Mouse (Mus musculus) cerebellum, adult 8-10 months (tissue): ENCODE results near the gene Khnyn.

Source experiments
- DNase-seq: peaks from one replicate; pipeline ENCODE4 v3.0.0; 2022

Gene Khnyn

GRCm38 (mm10) chr14:55873714-55874683, 10.7 kb upstream of the Khnyn start:
- DNase-seq, result peak; percentile 94

GRCm38 (mm10) chr14:55877469-55878315, 7.1 kb upstream of the Khnyn start:
- peak; percentile 49 for DNase-seq

DNA sequence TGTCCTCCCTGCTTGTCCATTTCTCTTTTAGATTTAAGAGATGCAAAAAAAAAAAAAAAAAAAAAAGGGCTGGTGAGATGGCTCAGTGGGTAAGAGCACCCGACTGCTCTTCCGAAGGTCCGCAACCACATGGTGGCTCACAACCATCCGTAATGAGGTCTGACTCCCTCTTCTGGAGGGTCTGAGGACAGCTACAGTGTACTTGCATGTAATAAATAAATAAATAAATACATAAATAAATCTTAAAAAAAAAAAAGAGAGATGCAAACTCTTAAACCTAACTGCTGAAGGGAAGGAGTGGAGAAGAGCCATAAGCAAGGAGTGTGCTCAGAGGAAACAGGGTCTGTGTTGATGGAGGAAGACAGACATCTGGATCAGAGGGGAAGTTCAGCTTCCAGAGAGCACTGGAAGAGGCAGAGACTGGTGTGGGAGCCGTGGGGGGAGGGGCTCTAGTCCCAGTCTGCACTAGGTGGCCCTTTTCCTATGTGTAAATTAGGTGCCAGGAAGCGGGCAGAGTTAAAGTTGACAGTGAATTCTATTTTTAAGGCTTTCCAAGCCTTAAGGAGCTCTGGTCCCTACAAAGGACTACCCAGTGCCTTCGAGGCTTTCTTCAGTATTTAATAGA, 6.3 kb upstream of the Khnyn start:
- DNase-seq, result peak; percentile 19

DNA sequence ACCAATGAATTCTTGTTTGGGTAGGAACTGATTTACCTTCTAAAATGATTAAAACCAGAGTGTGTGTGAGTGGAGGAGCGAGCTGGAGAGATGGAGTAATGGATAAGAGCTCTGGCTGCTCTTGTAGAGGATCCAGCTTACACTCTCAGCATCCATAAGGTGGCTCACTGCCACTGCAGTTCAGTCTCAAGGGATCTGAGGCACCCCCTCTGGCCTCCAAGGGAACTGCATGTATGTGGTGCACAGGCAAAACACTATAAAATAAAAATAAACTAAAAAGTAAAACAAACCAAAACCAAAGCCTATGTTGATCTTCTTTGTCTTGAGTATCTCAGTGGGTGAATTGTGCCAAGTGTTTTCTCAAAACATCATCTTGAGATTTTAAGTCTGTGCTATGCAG, 5.1 kb upstream of the Khnyn start:
- peak; percentile 65 for DNase-seq

DNA sequence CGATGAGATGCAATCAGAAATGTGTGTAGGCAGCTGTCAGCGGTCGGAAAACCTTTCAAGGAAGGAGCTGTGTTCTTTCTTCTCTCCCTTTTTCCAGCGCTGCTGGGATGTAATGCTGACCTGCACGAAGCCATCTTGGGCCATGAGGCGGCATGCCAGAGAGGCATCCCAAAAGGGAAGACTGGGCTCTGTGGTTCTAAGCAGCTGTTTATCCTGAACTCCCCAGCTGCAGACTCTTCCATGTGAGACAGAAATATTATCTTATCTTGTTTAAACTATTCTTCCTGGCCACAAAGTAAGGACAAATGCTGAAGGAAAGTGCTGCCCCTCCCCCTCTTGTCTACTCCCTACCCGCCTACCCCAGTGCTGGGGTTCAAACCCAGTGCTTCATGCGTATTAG, 3.8 kb upstream of the Khnyn start:
- no peak for DNase-seq

- peak; percentile 95 for DNase-seq
Observed at GRCm38 (mm10) chr14:55882171-55882641, 2.5 kb upstream of the Khnyn start.

- peak; percentile 69 for DNase-seq
Observed at GRCm38 (mm10) chr14:55883149-55883661, 1.5 kb upstream of the Khnyn start.

DNA sequence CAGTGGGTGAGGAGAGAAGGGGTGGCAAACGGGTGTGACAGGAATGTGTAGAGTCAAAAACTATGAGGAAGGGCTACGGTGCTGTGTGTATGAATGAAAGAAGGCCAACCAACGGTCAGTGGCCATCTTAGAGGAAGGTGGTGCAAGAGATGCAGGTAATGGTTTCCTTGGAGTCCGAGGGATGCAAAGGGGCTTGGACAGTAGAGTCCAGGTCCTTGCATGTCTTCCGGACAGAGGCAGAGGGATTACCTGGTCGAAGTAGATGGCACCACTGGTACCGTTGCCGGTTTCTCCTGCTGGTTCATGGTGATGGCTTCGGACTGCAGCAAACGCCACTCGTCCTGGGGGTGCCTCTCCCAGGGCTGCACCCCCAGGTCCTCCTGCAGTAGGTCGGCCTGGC, 1.1 kb upstream of the Khnyn start:
- DNase-seq, result no peak

- peak; percentile 99 for DNase-seq
Observed at GRCm38 (mm10) chr14:55884166-55884565, 581 bp upstream of the Khnyn start, which contains the start of gene Cbln3. Gene Cbln3, minus strand, starts transcription at chr14:55884392.

DNA sequence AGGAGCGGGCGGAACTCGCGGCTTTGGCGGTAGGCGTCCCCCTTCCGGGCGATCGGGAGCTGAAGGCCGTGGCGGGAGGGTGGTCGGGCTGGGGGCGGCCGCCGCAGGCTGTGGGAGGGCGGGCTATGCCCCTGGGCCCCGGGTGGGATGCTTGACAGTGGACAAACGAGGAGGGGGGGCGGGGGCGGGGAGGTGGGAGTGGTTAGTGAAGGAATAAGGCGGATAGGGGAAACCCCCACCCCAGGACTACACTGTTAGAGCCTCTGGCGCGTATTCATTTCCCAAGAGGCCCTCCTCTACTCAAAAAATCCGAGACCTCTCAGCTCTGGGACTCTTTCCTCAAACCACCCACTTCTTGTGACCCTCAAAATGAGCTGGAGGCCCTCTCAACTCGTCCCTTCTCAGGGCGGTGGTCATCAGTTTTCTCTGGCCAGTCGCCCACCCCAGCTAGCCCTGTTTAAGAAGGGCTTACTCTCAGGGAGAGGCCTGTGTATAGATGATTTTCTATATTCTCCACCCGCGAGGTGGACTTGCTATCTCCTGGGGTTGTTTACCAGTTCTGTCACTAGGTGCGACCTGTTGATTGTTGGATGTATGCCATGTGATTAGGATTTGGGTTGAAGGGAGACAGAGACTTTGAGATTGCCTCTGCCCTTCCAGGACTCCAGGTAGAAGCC, 505 bp downstream of the Khnyn start:
- peak; percentile 77 for DNase-seq

- DNase-seq, result no peak
Observed at GRCm38 (mm10) chr14:55885791-55886271, 1.1 kb downstream of the Khnyn start.

DNA sequence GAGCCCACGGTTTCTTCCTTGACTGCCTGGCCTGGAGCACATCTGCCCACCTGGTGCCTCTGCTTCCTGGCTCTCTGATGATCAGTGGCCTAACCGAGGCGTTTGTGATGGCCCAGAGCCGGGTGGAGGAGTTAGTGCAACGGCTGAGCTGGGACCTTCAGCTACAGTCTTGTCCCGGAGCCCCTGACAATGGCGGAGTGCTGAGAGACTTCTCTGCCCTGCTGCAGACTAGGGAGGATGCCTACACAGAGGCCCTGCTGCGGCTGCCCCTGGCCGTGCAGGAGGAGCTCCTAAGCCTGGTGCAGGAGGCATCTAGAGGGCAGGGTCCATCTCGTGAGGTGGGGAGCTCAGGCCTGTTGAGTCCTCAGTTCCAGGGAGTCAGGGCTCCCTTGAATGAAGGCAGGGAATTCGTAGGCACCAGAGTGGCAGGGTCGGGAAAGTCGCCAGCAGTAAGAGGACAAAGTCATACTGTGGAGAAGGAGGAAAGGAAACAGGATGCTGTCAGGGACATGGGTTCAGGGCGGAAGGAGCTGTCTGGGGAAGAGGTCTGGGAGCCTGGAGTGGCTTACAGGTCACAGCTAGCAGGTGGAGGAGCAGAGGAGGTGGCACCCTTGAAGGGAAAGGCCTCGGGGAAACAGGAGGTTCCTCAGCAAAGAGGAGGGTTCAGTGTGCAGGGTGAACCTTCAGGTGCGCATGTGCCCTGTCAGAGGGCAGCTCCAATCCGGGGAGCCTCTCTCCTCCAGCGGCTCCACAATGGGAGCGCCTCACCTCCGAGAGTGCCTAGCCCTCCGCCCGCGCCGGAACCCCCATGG, 2.0 kb downstream of the Khnyn start:
- peak; percentile 50 for DNase-seq

GRCm38 (mm10) chr14:55897671-55898070, 12.9 kb downstream of the Khnyn start:
- no peak for DNase-seq

DNA sequence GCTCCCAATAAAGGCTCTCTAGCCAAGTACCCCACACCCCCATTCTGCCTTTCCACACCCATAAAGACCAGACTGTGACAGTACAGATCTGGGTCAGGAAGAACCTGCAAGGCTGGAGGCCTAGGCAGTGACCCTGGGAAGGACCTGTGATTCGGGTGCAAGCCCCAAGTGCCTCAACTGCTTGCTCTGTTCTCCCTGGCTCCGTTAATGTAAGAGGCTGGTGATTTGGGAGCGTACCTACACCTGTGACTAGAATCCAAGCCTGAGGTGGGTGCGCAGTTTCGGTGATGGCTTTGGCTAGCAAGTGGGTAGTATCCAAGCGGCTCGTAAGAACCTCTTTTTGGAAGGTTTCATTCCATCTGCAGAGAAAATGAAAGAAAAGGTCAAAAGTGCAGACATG, 14.2 kb downstream of the Khnyn start:
- no peak for DNase-seq

DNA sequence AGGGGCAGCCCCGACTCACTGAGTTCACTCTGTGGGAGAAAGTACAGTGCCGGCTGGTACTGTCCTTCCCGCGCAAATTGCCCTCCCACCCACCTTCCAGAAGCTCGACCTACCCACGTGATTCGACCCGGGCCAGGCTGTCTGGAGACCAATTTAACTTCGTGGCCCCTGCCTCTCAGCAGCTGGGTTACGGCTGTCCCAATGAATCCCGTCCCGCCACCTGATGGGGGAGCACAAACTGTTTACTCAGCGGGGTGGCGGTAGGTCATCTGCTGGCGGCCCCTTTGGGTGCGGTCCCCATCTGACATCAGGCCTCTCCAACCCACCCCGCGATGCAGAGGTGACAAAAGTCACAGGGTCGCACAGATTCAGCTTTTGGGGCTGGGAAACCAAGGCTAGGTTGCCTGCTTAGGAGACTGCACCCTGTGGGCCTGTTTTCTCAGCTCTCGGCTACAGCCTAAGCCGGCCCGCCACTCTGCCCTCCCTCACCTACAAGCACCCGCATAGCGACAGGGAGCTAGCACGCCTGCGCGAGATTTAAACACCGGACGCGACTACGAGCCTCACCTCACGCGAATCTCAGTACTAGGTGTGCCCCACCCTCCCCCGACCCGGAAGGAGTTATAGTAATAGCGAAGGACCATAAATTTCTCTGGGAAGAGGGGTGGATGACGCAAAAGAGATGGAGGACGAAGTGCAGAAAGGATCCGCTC, 15.1 kb downstream of the Khnyn start, which contains the start of gene Sdr39u1:
Gene Sdr39u1, minus strand, starts transcription at position 593 of the 713 bp plus-strand sequence.
- DNase-seq, result peak; percentile 89

- no peak for DNase-seq
Observed at GRCm38 (mm10) chr14:55900414-55900755, 15.6 kb downstream of the Khnyn start.

GRCm38 (mm10) chr14:55905518-55905917, 20.8 kb downstream of the Khnyn start:
- DNase-seq, result no peak

GRCm38 (mm10) chr14:55913406-55913805, 28.7 kb downstream of the Khnyn start:
- DNase-seq, result no peak

DNA sequence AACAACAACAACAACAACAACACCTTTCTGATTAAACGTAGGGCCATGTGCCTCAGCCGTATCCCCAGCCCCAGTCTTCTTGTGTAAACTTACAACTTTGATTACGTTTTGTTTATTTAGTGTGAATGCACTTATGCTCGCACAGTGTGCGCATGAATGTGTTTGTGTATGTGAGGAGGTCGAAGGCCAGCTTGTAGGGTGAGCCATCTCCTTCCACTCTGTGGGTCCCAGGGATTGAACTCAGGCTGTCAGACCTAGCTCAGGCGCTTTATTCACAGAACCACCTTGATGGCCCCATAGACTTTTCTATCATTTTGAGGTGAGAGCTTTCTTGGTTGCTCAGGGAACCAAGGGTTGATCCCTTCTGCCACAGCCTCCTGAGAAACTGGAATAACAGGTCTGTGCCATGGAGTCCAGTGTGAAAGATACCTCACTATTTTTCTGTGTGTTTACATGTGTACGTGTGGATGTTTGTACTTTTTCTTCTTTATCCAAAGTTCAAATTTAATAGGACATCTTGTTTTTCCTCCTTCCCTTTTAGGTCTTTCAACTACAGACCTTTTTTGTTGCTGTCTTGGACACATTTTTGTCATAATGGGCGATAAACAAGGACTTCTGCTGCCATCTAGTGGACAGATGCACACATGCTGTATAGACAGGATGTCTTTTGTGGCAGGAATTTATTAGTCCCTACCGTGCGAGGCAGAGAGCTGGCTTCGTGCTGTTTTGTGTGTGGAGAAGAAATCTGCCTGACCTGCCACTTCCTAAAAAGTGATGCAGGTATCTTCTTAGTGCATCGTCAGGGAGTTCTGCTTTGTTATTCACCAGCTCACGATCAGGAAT, 33.7 kb downstream of the Khnyn start:
- DNase-seq, result peak; percentile 78
